Mouse (Mus musculus) telencephalon, adult 2 months (tissue): ENCODE results near the gene Kdm4a.

ENCODE experiments used
- DNase-seq: peaks from one replicate; pipeline ENCODE4 v3.0.0-alpha.2; 2011; ENCODE audit warnings: low read depth, low spot score

The Kdm4a gene

GRCm38 (mm10) chr4:118156559-118156958 is 23.3 kb downstream of the Kdm4a start:
- no peak for DNase-seq

- no peak for DNase-seq
Measured at GRCm38 (mm10) chr4:118154889-118155288, 25.0 kb downstream of the Kdm4a start.

GRCm38 (mm10) chr4:118152020-118152785 is 27.6 kb downstream of the Kdm4a start:
- DNase-seq: no peak

GRCm38 (mm10) chr4:118150804-118151203 is 29.0 kb downstream of the Kdm4a start:
- no peak for DNase-seq

DNA sequence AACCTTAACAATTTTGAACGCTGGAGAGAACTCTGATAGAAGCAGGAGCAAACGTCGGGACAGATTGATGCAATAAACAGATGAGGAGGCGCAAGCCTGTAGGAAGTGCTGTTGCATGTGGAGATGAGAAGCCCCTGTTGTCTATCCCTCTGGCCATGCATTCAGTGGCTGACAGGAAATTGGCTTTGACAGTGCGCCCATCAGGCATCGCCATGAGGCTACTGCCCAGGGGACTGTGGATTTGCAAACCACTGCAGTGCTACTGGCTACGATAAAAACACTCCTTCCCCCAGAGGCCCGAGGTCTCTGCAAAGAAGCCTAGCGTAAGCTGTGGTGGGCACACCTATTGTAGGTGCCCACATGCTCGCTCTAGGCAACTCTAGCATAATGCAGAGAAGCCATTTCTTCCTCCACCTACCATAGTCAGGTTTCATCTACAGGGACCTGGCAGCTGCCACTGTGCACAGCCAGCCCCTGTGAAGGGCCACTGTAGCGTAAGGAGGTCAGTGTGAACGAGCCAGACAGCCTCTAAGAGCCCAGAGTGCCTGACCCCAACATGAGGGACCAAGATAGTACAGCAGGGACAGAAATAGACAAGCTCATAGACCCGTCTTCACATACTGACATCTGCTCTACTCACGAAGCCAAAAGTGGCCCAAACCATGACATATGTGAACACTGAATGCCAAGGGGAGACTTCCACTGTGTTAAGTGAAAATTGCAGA is 29.7 kb downstream of the Kdm4a start:
- no peak for DNase-seq

GRCm38 (mm10) chr4:118149055-118149576 is 30.7 kb downstream of the Kdm4a start:
- DNase-seq: no peak

GRCm38 (mm10) chr4:118148317-118148687 is 31.5 kb downstream of the Kdm4a start:
- DNase-seq: no peak

- DNase-seq: peak; percentile 86
Measured at GRCm38 (mm10) chr4:118147547-118148316, 32.1 kb downstream of the Kdm4a start.

- no peak for DNase-seq
Measured at GRCm38 (mm10) chr4:118147090-118147489, 32.8 kb downstream of the Kdm4a start.

DNA sequence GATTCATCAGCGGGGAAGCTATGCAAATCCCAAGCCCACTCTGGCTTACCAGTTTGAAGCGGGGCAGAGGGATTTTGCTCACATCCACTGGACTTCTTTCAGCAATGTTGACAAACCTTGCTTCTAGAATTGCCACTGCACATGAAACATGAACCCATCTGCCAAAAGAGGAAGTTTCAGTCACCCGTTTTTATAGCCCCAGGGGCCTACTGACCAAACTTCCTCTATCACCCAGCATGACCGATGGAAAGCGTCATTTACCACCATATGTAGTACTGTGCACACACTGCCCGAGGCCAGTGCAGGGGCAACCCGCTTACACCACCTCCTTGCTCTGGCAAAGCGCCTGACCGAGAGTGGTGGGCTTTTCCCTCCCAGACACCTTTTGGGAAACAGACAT is 35.5 kb downstream of the Kdm4a start:
- no peak for DNase-seq

GRCm38 (mm10) chr4:118143679-118144078 is 36.2 kb downstream of the Kdm4a start:
- no peak for DNase-seq

DNA sequence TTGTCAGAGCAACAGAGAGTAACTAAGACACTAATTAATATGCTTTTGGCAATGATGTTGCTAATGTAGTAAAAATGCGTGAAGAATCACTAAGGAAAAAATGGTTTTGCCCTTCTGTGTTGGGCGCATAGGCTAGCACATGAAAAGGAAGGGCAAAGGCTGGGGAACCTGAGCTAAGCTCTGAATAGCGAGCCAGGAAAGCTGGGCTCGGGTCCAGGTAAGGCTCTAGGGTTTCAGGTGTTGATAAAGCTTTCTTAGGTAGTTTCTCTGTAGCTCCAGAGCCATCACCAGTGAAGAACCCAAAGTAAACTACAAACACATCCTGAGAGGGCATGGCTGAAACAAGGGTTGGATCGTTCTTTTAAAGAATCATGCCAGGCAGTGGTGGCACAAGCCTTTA is 38.3 kb downstream of the Kdm4a start:
- no peak for DNase-seq

- peak; percentile 67 for DNase-seq
Measured at GRCm38 (mm10) chr4:118138891-118139290, 41.0 kb downstream of the Kdm4a start.

GRCm38 (mm10) chr4:118137857-118138256 is 42.0 kb downstream of the Kdm4a start:
- peak; percentile 47 for DNase-seq

DNA sequence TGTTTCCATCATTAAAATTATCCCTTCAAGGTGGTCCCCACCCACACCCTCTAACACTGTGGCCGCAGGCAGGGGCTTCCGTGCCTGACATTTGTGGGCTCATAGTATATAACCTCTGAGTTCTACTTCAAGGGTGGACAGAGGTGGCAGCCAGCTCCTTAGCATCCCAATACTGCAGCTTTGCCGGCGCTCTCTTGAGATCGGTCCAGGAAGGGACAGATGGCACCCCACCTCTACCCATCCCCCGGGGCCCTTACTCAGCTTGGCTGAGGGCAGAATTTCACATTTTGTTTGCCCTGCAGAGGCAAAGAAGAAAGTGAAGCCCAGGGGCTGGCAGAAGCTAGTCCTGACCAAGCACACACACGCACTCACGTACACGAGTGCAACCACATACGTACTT is 42.5 kb downstream of the Kdm4a start:
- no peak for DNase-seq

- DNase-seq: no peak
Measured at GRCm38 (mm10) chr4:118135414-118135813, 44.4 kb downstream of the Kdm4a start.

DNA sequence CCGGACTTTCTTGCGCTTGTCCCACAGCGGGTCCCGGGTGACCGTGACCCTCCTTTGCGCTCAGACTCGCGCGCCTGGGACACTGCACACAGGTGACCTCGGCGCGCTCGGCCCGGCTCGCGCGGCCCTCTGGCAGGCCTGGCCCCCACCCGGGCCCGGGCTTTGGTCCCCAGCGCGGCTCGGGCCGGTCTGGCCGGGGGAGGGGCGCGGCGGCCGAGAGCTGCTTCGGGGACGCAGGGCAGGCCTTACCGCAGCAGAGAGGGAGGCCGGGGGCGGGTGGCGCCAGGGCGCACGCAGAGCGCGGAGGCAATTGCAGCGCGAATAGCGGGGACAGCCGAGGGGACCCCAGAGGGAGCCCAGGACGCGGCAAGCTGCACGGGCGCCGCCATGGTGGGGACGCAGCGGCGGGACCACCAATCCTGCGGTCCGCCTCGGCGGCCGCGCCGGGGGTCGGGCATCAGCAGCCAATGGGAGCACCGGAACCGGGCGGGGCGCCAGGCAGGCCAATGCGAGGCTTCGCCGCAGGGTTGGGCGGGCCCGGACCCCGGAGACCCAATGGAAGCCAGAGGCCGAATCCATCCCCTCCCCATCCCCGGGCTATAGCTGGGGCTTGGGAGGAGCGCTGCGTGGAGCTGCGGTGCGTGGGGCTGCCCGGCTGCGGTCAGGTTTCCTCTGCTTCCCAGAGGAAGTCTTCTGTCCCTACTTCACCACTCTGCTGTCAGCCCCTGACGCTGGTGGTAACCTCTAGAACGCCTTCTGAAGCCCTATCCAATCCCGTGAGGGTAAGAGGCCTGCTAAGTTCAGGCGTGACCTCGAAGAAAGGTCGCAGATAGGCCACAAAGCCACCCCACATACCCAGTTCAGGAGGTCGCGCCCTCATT is 45.1 kb downstream of the Kdm4a start, which contains the start of gene St3gal3:
Gene St3gal3 (minus strand): TSS at position 430 of the 881 bp plus-strand sequence.
- DNase-seq: peak; percentile 89

GRCm38 (mm10) chr4:118131329-118131728 is 48.5 kb downstream of the Kdm4a start:
- peak; percentile 80 for DNase-seq

DNA sequence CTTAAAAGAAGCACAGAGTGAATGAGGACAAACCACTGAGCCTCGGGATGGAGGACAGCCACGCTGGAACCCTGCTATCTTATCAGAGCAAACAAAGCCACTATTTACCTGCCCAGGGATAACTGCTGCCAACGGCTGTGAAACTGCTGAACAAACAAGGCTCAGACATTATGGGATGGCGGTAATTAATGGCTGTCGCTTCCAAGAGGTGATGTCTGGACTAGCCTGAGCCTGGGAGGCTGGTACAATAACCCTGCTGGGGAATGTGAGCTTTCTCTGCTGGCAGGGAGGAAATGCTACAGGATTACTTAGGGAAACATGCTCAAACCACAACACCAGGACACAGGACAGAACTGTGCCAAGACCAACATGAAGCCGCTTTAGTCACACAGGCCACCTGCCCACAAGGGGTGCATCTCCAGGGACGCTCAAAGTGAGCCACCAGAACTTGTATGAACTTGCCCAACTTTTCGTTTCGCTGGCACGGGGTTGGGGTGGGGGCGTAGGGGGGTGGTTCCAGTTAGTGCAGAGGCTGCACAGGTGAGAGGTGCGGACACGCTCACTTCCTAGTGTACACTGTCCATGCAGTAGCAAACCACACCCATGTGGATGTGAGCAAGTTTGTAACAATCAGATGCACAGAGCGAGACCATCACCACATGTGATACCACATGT is 56.7 kb downstream of the Kdm4a start:
- no peak for DNase-seq

GRCm38 (mm10) chr4:118122078-118122477 is 57.8 kb downstream of the Kdm4a start:
- DNase-seq: no peak
